Mouse (Mus musculus): ENCODE results near the gene Olfr1437. TPM values are rescaled to one million over a fixed set of nuclear protein-coding genes. Genes with fewer than 3 reads are reported as not detected.
"Not testable (repeated sequence)": the region's sequence is repeated elsewhere in the genome, so short reads cannot be mapped to it uniquely, and the experiment has no call there.

The Olfr1437 gene
- 0.12 TPM in 1 of 2 replicates, not detected in the other for total RNA-seq (2017)

DNA sequence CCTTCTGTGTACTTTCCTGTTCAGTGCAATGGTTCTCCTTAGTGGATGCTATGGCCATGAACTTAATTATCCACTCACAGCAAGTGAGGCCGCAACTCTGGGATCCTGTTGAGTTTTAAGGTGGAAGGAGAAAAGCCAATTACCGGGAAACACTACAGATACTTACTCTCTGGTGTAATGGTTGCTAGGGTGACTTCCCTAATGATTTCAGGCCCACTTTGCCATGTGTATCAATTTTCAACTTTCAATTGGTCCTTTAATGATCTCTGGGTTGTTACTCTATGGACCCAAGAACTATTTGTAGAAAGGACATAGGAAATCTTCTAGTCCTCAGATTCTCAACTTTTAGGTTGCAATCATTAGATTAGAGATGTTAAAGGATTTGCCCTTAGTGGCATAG, at the start of gene Olfr1437:
Gene Olfr1437 (minus strand): TSS at position 101 of the 400 bp plus-strand sequence.
- no peak for ATAC-seq (ENCODE audit: extremely low read depth, insufficient number of reproducible peaks, low FRiP score, poor library complexity, severe bottlenecking)

GRCm38 (mm10) chr19:12374465-12375025, 49.6 kb upstream of the Olfr1437 start:
- no peak for ATAC-seq (ENCODE audit: extremely low read depth, insufficient number of reproducible peaks, low FRiP score, poor library complexity, severe bottlenecking)

GRCm38 (mm10) chr19:12373004-12373403, 48.1 kb upstream of the Olfr1437 start:
- ATAC-seq (ENCODE audit: extremely low read depth, insufficient number of reproducible peaks, low FRiP score, poor library complexity, severe bottlenecking) = no peak

DNA sequence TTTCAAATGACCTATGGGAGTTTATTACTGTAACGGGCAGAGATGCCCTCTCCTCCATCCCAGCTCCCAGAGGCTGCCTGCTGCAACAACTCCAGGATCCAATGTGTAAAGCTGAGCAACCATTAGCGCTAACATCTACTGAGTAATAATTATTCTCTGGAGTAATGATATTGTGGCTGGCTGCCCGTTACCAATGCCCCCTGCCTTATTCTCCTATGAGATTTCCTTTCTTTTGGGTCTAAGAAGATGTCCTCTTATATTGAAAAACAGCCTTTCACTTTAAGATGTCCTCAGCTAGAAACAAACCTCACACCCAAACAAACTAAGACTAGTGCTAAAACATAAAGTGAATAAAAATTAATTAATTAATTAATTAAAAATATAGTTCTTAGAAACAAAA, 10.9 kb upstream of the Olfr1437 start, which contains the start of gene Olfr1438-ps1:
Gene Olfr1438-ps1 (minus strand): TSS at position 101 of the 400 bp plus-strand sequence.
- ATAC-seq (ENCODE audit: extremely low read depth, insufficient number of reproducible peaks, low FRiP score, poor library complexity, severe bottlenecking) = no peak

DNA sequence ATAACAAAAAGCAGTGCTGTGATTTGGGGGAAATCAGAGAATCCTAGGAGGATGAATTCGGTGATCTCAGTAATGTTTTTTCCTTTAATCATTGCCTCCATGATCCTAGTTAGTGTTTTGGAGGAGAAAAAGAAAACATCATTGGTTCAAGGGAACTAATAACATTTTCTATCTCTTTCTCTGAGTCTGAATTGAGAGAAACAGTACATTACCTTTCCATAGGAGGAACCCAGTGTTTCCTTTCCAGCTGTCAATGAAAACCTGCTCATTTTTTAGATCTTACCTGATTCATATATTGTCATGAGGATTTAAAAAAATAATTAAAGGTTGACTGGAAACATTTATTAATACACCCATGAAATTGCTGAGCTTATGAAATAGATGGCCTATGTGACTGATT, 25.9 kb downstream of the Olfr1437 start, which contains the start of gene Olfr1436:
Gene Olfr1436 (minus strand): TSS at position 101 of the 400 bp plus-strand sequence.
- not testable (repeated sequence) for ATAC-seq (ENCODE audit: extremely low read depth, insufficient number of reproducible peaks, low FRiP score, poor library complexity, severe bottlenecking)

DNA sequence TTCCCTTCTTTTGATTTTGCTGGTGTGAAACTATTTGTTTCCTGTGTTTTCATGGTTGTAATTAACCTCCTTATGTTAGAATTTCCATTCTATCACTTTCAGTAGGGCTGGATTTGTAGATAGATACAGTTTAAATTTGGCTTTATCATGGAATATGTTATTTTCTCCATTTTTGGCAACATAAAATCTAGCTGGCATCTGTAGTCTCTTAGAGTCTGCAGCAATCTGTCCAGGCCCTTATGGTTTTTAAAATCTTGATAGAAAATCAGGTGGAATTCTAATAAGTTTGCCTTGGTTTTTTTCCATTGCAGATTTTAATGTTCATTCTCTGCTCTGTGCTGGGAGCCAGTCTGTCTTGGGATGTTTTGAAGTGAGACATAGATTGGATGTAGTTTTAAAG, 31.9 kb downstream of the Olfr1437 start:
- no peak for ATAC-seq (ENCODE audit: extremely low read depth, insufficient number of reproducible peaks, low FRiP score, poor library complexity, severe bottlenecking)

GRCm38 (mm10) chr19:12279554-12279953, 45.3 kb downstream of the Olfr1437 start, which contains the start of gene Olfr1434:
TSS of gene Olfr1434 (plus strand) at chr19:12279854.
- ATAC-seq (ENCODE audit: extremely low read depth, insufficient number of reproducible peaks, low FRiP score, poor library complexity, severe bottlenecking) = no peak

Other genes starting within 250 kb of the Olfr1437 start
- 1.3 TPM in 1 of 2 replicates, not detected in the other for gene Olfr1425, start 247.4 kb downstream of the Olfr1437 start, total RNA-seq (2017)
- gene Olfr1426, start 233.1 kb downstream of the Olfr1437 start, total RNA-seq (2017) = not detected in 2 replicates
- not detected in 2 replicates for gene Olfr1427, start 221.8 kb downstream of the Olfr1437 start, total RNA-seq (2017)
- not detected in 2 replicates for gene Olfr1428, start 209.2 kb downstream of the Olfr1437 start, total RNA-seq (2017)
- gene Olfr76, start 201.9 kb downstream of the Olfr1437 start, total RNA-seq (2017) = not detected in 2 replicates
- not detected in 2 replicates for gene Olfr1555-ps1, start 155.0 kb downstream of the Olfr1437 start, total RNA-seq (2017)
- gene Olfr1431, start 124.5 kb downstream of the Olfr1437 start, total RNA-seq (2017) = not detected in 2 replicates
- not detected in 2 replicates for gene Olfr1432, start 92.5 kb downstream of the Olfr1437 start, total RNA-seq (2017)
- gene Olfr262, start 83.4 kb downstream of the Olfr1437 start, total RNA-seq (2017) = not detected in 2 replicates
- 0.12 TPM in 1 of 2 replicates, not detected in the other for gene Olfr235, start 64.1 kb downstream of the Olfr1437 start, total RNA-seq (2017)
- gene Olfr1434, start 45.2 kb downstream of the Olfr1437 start, total RNA-seq (2017) = not detected in 2 replicates
- not detected in 2 replicates for gene Olfr1436, start 26.0 kb downstream of the Olfr1437 start, total RNA-seq (2017)
- gene Olfr1438-ps1, start 10.8 kb upstream of the Olfr1437 start, total RNA-seq (2017) = not detected in 2 replicates
- not detected in 2 replicates for gene Olfr1440, start 62.2 kb upstream of the Olfr1437 start, total RNA-seq (2017)
- not detected in 2 replicates for gene Olfr1441, start 92.3 kb upstream of the Olfr1437 start, total RNA-seq (2017)
- gene Pfpl, start 102.8 kb upstream of the Olfr1437 start, total RNA-seq (2017) = not detected in 2 replicates
- gene Mpeg1, start 135.7 kb upstream of the Olfr1437 start, total RNA-seq (2017) = 276 and 282 TPM in 2 replicates
- 9.8 and 10.5 TPM in 2 replicates for gene Dtx4, start 176.4 kb upstream of the Olfr1437 start, total RNA-seq (2017)
- 326 and 339 TPM in 2 replicates for gene Fam111a, start 220.6 kb upstream of the Olfr1437 start, total RNA-seq (2017)

All from neutrophil, adult 5-6 weeks (primary cell).